Mouse (Mus musculus) thymus, adult 2 months (tissue): ENCODE measurements around the gene Notch3. TPM values are rescaled to one million over a fixed set of nuclear protein-coding genes. Genes with fewer than 3 reads are reported as not detected.
"Not testable (repeated sequence)": the region's sequence is repeated elsewhere in the genome, so short reads cannot be mapped to it uniquely, and the experiment has no call there.

Source experiments
- DNase-seq: peaks from one replicate; pipeline ENCODE4 v3.0.0; 2021
- H3K27ac ChIP-seq: fragments of 200-500 bp; 2 replicates; pipeline ENCODE4 v1.5.1; 2012; ENCODE audit warnings: low read length, control low read depth; ENCODE audit not compliant: control insufficient read depth, insufficient read depth
- H3K27me3 ChIP-seq: fragments of 200-500 bp; 2 replicates; pipeline ENCODE4 v1.6.1; 2012; ENCODE audit warnings: mild to moderate bottlenecking, low read length, moderate library complexity, mixed read lengths; ENCODE audit not compliant: control insufficient read depth, insufficient read depth
- H3K36me3 ChIP-seq: fragments of 200-500 bp; 2 replicates; pipeline ENCODE4 v1.6.1; 2012; ENCODE audit warnings: mild to moderate bottlenecking, low read length, moderate library complexity; ENCODE audit not compliant: control insufficient read depth, insufficient read depth
- H3K4me1 ChIP-seq: fragments of 200-500 bp; replicated peaks from 2 replicates; pipeline ENCODE4 v1.6.1; 2012; ENCODE audit warnings: low read length; ENCODE audit not compliant: control insufficient read depth, insufficient read depth
- H3K4me3 ChIP-seq: fragments of 200-500 bp; 2 replicates; pipeline ENCODE4 v1.5.1; 2012; ENCODE audit warnings: mild to moderate bottlenecking, low read length, control low read depth, moderate library complexity; ENCODE audit not compliant: control insufficient read depth, insufficient read depth
- CTCF ChIP-seq: fragments of 200-500 bp; IDR thresholded peaks from 2 replicates; pipeline ENCODE4 v1.5.1; 2012; ENCODE audit warnings: mild to moderate bottlenecking, control low read depth, low read length, moderate library complexity, borderline replicate concordance; ENCODE audit not compliant: control insufficient read depth, poor library complexity, insufficient read depth; ENCODE audit errors: extremely low read depth
- POLR2A ChIP-seq: fragments of 200-500 bp; IDR thresholded peaks from 2 replicates; pipeline ENCODE4 v1.6.1; 2012; ENCODE audit warnings: mild to moderate bottlenecking, low read length, control low read depth, moderate library complexity; ENCODE audit not compliant: control insufficient read depth, poor library complexity, insufficient read depth; ENCODE audit errors: extremely low read depth
- WGBS: fragments of 180-500 bp; shearing (Covaris S2); methylation state at CpG from one replicate; pipeline ENCODE4 v1.1.7; 2018; 5-methylcytosine and 5-hydroxymethylcytosine counted together
- polyA plus RNA-seq: library from polyadenylated mRNA; depleted of rRNA; stranded (reverse); fragments of >200 nt; gene quantifications from 2 replicates; pipeline ENCODE4 v1.2.3, GENCODE M21; 2012

Notch3 gene
- polyA plus RNA-seq, 1 experiment: 63.0 TPM

DNA sequence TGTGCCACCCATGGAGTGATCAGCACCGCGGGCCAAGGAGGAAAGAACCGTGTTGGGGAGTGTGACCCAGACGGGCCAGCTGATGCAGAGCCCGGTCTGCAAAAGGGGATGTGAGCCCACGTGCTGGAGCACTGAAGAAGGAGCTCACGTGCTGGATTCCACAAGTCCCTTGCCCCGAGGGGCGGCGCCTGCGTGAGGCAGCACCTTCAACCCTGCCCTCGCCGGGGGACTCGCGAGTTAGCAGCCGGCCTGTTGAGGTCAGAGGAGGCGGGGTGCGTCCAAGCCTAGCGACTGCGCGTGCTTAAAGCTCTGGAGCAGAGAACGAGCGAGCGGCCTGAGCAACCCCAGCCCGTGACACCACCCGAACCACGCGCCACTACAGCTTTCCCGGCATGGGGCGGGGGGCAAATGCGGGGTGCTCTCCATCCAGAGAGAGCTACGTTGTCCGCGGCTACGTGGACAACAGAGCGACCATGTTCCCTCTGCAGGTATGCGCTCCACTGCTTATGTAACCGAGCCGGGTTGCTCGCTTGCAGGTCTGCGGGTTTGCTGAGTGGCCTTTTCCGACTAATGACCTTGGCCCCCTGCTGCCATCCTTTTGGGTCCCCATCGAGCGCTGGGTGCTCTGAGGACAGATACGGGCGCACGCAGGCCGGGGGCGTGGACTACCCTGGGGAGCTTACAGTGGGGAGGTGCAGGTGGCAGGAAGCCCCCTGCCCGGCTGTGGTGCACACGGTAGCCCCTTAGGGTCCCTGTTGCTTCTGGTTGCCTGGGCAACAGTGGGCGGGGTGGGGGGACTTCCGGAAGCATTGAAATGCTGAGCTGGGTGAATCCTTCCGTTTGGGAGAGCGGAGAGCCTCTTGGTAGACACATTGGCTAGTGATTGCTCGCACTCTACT, 52.9 kb downstream of the Notch3 start:
- H3K4me3 ChIP-seq: peak overlapping the region; percentile 27
- no peak overlapping the region for H3K27ac ChIP-seq
- no peaks in the 10 kb centered on the region for H3K36me3 ChIP-seq
- DNase-seq: peak; percentile 76
- TF ChIP-seq POLR2A: no peak
- H3K4me1 ChIP-seq: peaks cover 47% of the 10 kb centered on the region
- no peaks in the 10 kb centered on the region for H3K27me3 ChIP-seq
- WGBS: 3% methylated on average over 56 of the region's 56 CpGs

DNA sequence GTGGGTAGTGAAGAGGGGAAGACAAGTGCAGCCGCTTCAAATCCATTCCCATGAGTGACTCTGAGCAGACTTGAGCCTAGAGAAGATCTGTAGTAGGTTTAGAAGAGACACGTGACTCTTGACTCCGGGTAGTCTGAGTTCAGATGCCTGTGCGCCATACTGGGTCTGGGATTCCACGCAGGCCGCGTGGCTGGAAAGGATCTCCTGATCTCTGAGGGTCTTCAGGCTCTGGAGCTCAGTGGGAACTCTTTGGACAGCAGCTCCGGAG, 53.5 kb downstream of the Notch3 start:
- Histone ChIP-seq H3K27me3 (no peaks in the 10 kb centered on the region), H3K4me3 (no peak overlapping the region), H3K36me3 (no peaks in the 10 kb centered on the region), H3K27ac (no peak overlapping the region), H3K4me1 (peaks cover 42% of the 10 kb centered on the region)
- 75% methylated on average over 8 of the region's 8 CpGs for WGBS
- DNase-seq: no peak
- no peak for TF ChIP-seq CTCF
- no peak for TF ChIP-seq POLR2A

DNA sequence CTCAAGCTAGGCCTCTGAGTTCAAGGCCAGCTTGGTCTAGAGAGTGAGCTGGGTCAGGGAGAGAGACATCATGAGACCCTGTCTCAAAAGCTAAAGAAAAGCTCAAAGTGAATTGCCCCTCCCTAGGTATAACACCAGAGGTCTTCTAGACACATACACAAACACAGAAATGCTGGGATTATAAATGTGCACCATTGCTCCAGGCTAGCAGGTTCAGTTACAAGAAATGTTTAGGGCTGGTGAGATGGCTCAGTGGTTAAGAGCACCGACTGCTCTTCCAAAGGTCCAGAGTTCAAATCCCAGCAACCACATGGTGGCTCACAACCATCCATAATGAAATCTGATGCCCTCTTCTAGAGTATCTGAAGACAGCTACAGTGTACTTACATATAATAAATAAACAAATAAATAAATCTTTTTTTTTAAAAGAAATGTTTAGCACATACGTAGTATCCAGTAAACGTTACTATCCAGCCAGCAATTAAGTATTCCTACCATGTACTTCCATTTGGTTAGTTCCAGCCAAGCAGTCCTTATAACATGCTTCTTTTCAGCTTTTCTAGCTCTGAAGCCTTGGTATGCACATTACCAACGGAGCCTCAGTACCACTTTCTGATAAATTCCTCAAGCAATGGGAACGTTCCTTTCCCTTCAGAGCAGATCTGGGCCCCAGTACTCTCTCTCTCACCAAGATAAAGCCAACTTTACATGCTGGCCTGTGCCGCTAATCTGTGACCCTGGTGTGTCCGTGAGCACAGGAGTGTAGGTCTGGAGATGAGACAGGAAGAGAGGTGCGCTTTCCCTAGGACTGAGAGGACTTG, 54.0 kb downstream of the Notch3 start:
- Histone ChIP-seq H3K4me3 (no peak overlapping the region), H3K4me1 (peaks cover 37% of the 10 kb centered on the region), H3K27ac (no peak overlapping the region), H3K27me3 (no peaks in the 10 kb centered on the region), H3K36me3 (no peaks in the 10 kb centered on the region)
- 96% methylated on average over 8 of the region's 8 CpGs for WGBS
- DNase-seq: no peak
- TF ChIP-seq CTCF: no peak
- TF ChIP-seq POLR2A: no peak

DNA sequence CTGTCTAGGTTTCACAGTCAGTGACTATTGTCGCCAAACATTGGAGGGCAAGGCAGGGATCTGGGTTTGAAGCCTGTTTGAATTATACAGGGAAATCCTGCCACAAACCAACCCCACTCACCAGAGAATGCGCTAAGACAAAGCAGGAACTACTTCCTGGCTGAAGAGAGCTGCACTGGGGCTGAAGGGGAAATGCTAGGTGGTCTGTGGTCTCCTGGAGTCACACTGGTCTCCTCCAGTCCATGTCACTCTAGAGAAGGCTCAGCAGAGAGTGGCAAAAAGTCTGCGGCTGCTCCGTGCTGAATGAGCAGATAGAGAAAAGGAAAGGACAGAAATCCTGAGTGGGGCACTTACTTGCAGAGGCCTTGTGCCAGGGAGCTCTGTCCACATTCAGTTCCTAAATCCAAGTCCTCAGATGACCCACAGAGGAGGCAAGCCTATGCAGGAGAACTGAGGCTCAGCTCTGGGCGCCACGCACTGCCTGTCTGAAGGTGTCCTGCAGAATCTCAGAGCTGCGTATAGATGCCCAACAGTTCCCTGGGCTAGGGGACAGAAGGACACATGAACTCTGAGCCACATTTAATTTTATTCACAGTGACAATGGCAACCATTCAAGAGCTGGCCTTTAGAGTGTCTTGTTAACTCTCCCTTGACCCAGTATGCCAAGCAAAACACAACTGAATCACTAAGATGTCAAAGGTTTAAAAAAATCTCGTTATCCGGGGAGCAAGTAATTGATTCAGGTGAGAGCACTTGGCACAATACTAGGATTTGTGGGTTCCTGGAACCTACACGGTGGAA, 55.5 kb downstream of the Notch3 start:
- TF ChIP-seq CTCF (no peak), POLR2A (no peak)
- no peaks in the 10 kb centered on the region for H3K27me3 ChIP-seq
- WGBS: 61% methylated on average over 10 of the region's 10 CpGs
- H3K4me3 ChIP-seq: no peak overlapping the region
- no peak overlapping the region for H3K27ac ChIP-seq
- no peak for DNase-seq
- H3K36me3 ChIP-seq: no peaks in the 10 kb centered on the region
- H3K4me1 ChIP-seq: peaks cover 33% of the 10 kb centered on the region

DNA sequence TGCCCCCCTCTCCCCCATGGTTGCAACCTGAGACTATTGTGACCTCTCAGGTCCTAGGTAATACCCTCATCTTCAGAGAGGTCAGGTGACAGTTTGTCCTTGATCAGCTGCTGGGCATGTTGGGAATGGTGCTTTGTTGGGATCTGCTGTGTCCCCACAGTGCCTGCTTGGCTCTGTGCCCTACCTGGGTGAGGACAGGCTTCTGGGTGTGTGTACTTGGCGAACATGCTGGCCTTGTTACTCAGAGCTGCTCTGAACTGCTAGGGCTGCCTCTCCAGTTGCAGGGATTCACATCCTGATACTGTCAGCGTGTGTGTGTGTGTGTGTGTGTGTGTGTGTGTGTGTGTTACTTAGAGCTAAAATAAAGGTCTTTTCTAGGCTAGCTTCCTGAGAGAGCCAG, 56.2 kb downstream of the Notch3 start:
- Histone ChIP-seq H3K4me3 (no peak overlapping the region), H3K36me3 (no peaks in the 10 kb centered on the region), H3K27me3 (no peaks in the 10 kb centered on the region), H3K4me1 (peaks cover 33% of the 10 kb centered on the region), H3K27ac (no peak overlapping the region)
- DNase-seq: no peak
- TF ChIP-seq CTCF (no peak), POLR2A (no peak)
- 60% methylated on average over 2 of the region's 2 CpGs for WGBS

DNA sequence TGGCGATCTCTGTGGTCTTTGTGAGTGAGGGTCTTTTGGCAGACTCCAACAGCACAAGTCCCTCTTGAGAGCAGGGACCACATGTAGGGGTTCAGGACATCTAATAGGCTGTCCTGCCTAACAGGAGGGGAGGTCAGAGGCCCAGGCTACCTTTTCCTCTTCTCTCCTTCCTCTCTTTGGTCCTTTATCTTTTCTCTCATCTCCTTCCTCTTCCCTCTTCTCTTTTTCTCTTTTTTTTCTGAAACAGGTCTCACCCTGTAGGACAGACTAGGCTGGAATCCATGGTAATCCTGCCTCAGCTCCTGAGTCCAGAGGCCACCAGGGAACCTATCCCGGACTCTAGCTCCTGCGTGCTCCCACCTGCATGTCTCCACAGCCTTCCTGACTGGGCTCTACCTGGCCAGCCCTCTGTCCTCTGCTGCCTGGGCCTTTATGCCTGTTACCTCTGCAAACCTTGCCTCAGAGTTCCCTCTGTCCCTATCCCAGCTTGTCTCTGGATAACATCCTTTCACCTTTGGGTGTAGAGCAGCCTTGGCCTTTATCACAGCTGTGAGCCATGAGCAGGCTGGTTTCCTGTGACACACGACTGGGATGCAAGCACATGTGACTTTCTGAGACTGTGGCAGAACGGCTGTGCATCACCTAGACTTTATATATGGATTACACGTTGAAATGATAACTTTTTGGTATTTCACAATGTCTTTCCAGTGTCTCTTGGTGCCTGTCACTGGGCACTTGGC, 57.3 kb downstream of the Notch3 start:
- Histone ChIP-seq H3K27ac (no peak overlapping the region), H3K36me3 (no peaks in the 10 kb centered on the region), H3K4me3 (no peak overlapping the region), H3K4me1 (peaks cover 25% of the 10 kb centered on the region), H3K27me3 (no peaks in the 10 kb centered on the region)
- 55% methylated on average over 6 of the region's 6 CpGs for WGBS
- TF ChIP-seq POLR2A (no peak), CTCF (no peak)
- DNase-seq: no peak

DNA sequence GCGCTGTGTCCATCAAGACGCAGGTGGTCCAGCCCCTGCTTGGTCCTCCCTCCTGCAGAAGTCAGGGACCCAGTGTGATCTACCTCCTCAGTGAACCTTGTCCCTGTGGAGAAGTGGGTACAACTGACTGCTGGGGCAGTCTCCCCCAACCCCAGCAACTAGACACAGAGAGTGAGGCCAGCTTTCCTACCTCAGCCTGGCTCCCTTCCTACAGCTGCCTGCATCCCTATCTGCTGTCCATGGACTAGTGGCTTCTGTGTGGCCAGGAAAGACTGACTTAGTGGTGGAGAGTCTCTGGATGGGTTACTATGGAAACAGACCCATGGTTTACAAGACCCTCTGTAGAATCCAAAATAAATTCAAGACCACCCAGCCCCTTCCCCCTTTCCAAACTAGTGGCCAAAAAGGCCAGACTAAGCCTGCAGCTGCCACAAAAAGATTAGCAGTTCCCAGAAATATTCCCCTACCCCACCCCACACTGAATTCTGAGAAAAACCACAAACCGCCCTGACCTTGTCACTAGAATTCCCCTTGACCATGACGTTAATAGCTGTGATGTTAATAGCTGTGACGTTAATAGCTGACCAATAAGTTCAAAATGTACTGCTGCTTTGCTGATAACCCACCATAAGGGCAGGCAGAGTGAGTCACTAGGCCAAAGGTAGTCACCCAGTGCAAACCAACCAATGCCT, 58.2 kb downstream of the Notch3 start:
- not testable (repeated sequence) for H3K4me3 ChIP-seq, H3K27ac ChIP-seq, H3K36me3 ChIP-seq, DNase-seq, H3K27me3 ChIP-seq
- WGBS: 56% methylated on average over 5 of the region's 5 CpGs
- H3K4me1 ChIP-seq: peaks cover 16% of the 10 kb centered on the region
